Mouse (Mus musculus) intestine, embryonic 15.5 days (tissue): ENCODE measurements around the gene Gm20388. TPM values are rescaled to one million over a fixed set of nuclear protein-coding genes. Genes with fewer than 3 reads are reported as not detected.

Source experiments
- ATAC-seq: fragments of 200-750 bp; cut with Nextera tagmentation; 2 replicates; pipeline ENCODE4 v1.8.0; 2017; ENCODE audit warnings: moderate TSS enrichment, moderate library complexity
- H3K27ac ChIP-seq: fragments of 300-500 bp; sonication (generic); 2 replicates; pipeline ENCODE4 v1.5.1; 2015; ENCODE audit warnings: mild to moderate bottlenecking, inconsistent platforms
- H3K27me3 ChIP-seq: fragments of 300-500 bp; sonication (generic); replicated peaks from 2 replicates; pipeline ENCODE4 v1.6.1; 2015; ENCODE audit warnings: inconsistent platforms
- H3K36me3 ChIP-seq: fragments of 300-500 bp; sonication (generic); 2 replicates; pipeline ENCODE4 v1.6.1; 2015; ENCODE audit warnings: inconsistent platforms
- H3K4me1 ChIP-seq: fragments of 300-500 bp; sonication (generic); replicated peaks from 2 replicates; pipeline ENCODE4 v1.6.1; 2015; ENCODE audit warnings: inconsistent platforms
- H3K4me2 ChIP-seq: fragments of 300-500 bp; sonication (generic); replicated peaks from 2 replicates; pipeline ENCODE4 v1.6.1; 2015; ENCODE audit warnings: mild to moderate bottlenecking, inconsistent platforms
- H3K4me3 ChIP-seq: fragments of 300-500 bp; sonication (generic); replicated peaks from 2 replicates; pipeline ENCODE4 v1.5.1; 2015; ENCODE audit warnings: inconsistent platforms
- H3K9ac ChIP-seq: fragments of 300-500 bp; sonication (generic); 2 replicates; pipeline ENCODE4 v1.6.1; 2015; ENCODE audit warnings: inconsistent platforms
- H3K9me3 ChIP-seq: fragments of 300-500 bp; sonication (generic); 2 replicates; pipeline ENCODE4 v1.6.1; 2016; ENCODE audit warnings: inconsistent platforms
- WGBS: fragments of 180-500 bp; shearing (Covaris S2); methylation state at CpG from one replicate; pipeline ENCODE4 v1.1.7; 2015; 5-methylcytosine and 5-hydroxymethylcytosine counted together
- polyA plus RNA-seq: library from polyadenylated mRNA; unstranded; fragments of >200 nt; fragmentation: Nextera tagmentation; extraction: Ambion mirVana; gene quantifications from 2 replicates; pipeline ENCODE4 v1.2.1, GENCODE M21; 2015

The Gm20388 gene
- polyA plus RNA-seq, 1 experiment from 2014 or later: not detected

GRCm38 (mm10) chr8:122021725-122022124, 2111.1 kb downstream of the Gm20388 start:
- Histone ChIP-seq H3K27ac (no peak overlapping the region), H3K4me2 (no peak overlapping the region), H3K27me3 (no peaks in the 10 kb centered on the region), H3K4me1 (0 out of 2 replicates have a peak, but pooled peaks cover 3% of the 10 kb centered on the region), H3K36me3 (peaks cover 22% of the 10 kb centered on the region), H3K4me3 (no peak overlapping the region), H3K9ac (no peak overlapping the region), H3K9me3 (no peaks in the 10 kb centered on the region)
- no peak for ATAC-seq
- 64% methylated on average over 2 of the region's 2 CpGs for WGBS

GRCm38 (mm10) chr8:122022274-122022673, 2111.6 kb downstream of the Gm20388 start:
- Histone ChIP-seq H3K36me3 (peaks cover 22% of the 10 kb centered on the region), H3K9ac (no peak overlapping the region)
- no peak for ATAC-seq

GRCm38 (mm10) chr8:122022705-122023104, 2112.1 kb downstream of the Gm20388 start:
- Histone ChIP-seq H3K4me2 (no peak overlapping the region), H3K9me3 (no peaks in the 10 kb centered on the region), H3K27ac (no peak overlapping the region), H3K9ac (no peak overlapping the region), H3K4me1 (0 out of 2 replicates have a peak, but pooled peaks cover 3% of the 10 kb centered on the region), H3K27me3 (no peaks in the 10 kb centered on the region), H3K36me3 (peaks cover 22% of the 10 kb centered on the region), H3K4me3 (no peak overlapping the region)
- 76% methylated on average over 4 of the region's 4 CpGs for WGBS
- no peak for ATAC-seq

More at GRCm38 (mm10) chr8:122022274-122022673, 2111.6 kb downstream of the Gm20388 start:
- Histone ChIP-seq H3K4me2 (no peak overlapping the region), H3K4me3 (no peak overlapping the region), H3K27ac (no peak overlapping the region), H3K27me3 (no peaks in the 10 kb centered on the region), H3K4me1 (0 out of 2 replicates have a peak, but pooled peaks cover 3% of the 10 kb centered on the region), H3K9me3 (no peaks in the 10 kb centered on the region)
- 82% methylated on average over 6 of the region's 6 CpGs for WGBS

- 86% methylated on average over 9 of the region's 9 CpGs for WGBS
- H3K36me3 ChIP-seq: peaks cover 18% of the 10 kb centered on the region
- no peak for ATAC-seq
Measured at GRCm38 (mm10) chr8:122025546-122025945, 2114.9 kb downstream of the Gm20388 start.

GRCm38 (mm10) chr8:122028116-122028515, 2117.5 kb downstream of the Gm20388 start:
- Histone ChIP-seq H3K9me3 (no peaks in the 10 kb centered on the region), H3K4me2 (no peak overlapping the region), H3K27me3 (no peaks in the 10 kb centered on the region), H3K36me3 (peaks cover 18% of the 10 kb centered on the region), H3K4me1 (no peaks in the 10 kb centered on the region), H3K9ac (no peak overlapping the region), H3K4me3 (no peak overlapping the region), H3K27ac (no peak overlapping the region)
- 72% methylated on average over 4 of the region's 4 CpGs for WGBS
- ATAC-seq: no peak

More at GRCm38 (mm10) chr8:122025546-122025945, 2114.9 kb downstream of the Gm20388 start:
- Histone ChIP-seq H3K4me1 (no peaks in the 10 kb centered on the region), H3K4me3 (no peak overlapping the region), H3K27ac (no peak overlapping the region), H3K27me3 (no peaks in the 10 kb centered on the region), H3K4me2 (no peak overlapping the region), H3K9me3 (no peaks in the 10 kb centered on the region), H3K9ac (no peak overlapping the region)

- H3K27ac ChIP-seq: no peak overlapping the region
- ATAC-seq: no peak
- 63% methylated on average over 7 of the region's 7 CpGs for WGBS
Measured at GRCm38 (mm10) chr8:122030965-122031364, 2120.3 kb downstream of the Gm20388 start.

GRCm38 (mm10) chr8:122032741-122033140, 2122.1 kb downstream of the Gm20388 start:
- H3K4me1 ChIP-seq: no peaks in the 10 kb centered on the region; the same call in 1 of the 2 replicates
- ATAC-seq: no peak
- H3K9ac ChIP-seq: no peak overlapping the region

More at GRCm38 (mm10) chr8:122030965-122031364, 2120.3 kb downstream of the Gm20388 start:
- Histone ChIP-seq H3K9me3 (no peaks in the 10 kb centered on the region), H3K4me2 (no peak overlapping the region), H3K36me3 (peaks cover 6% of the 10 kb centered on the region; the same call in 1 of the 2 replicates), H3K4me3 (no peak overlapping the region), H3K4me1 (no peaks in the 10 kb centered on the region; the same call in 1 of the 2 replicates), H3K9ac (no peak overlapping the region), H3K27me3 (no peaks in the 10 kb centered on the region)

GRCm38 (mm10) chr8:122035543-122035942, 2124.9 kb downstream of the Gm20388 start:
- no peaks in the 10 kb centered on the region for H3K27me3 ChIP-seq
- H3K4me2 ChIP-seq: no peak overlapping the region
- H3K4me3 ChIP-seq: no peak overlapping the region
- no peaks in the 10 kb centered on the region for H3K36me3 ChIP-seq
- H3K27ac ChIP-seq: no peak overlapping the region
- whole genome bisulfite sequencing: 69% methylated on average over 7 of the region's 7 CpGs
- H3K4me1 ChIP-seq: no peaks in the 10 kb centered on the region; the same call in 1 of the 2 replicates
- no peak for ATAC-seq
- H3K9me3 ChIP-seq: no peaks in the 10 kb centered on the region
- H3K9ac ChIP-seq: no peak overlapping the region

More at GRCm38 (mm10) chr8:122032741-122033140, 2122.1 kb downstream of the Gm20388 start:
- WGBS: 23% methylated on average over 9 of the region's 9 CpGs
- H3K4me3 ChIP-seq: no peak overlapping the region
- H3K36me3 ChIP-seq: no peaks in the 10 kb centered on the region
- no peak overlapping the region for H3K4me2 ChIP-seq
- H3K9me3 ChIP-seq: no peaks in the 10 kb centered on the region
- H3K27me3 ChIP-seq: no peaks in the 10 kb centered on the region
- no peak overlapping the region for H3K27ac ChIP-seq

GRCm38 (mm10) chr8:122036325-122036724, 2125.7 kb downstream of the Gm20388 start:
- H3K9ac ChIP-seq: no peak overlapping the region

GRCm38 (mm10) chr8:122037279-122037678, 2126.6 kb downstream of the Gm20388 start:
- Histone ChIP-seq H3K9me3 (no peaks in the 10 kb centered on the region), H3K27me3 (no peaks in the 10 kb centered on the region), H3K36me3 (no peaks in the 10 kb centered on the region), H3K4me1 (peaks cover 2% of the 10 kb centered on the region; the same call in 1 of the 2 replicates), H3K4me3 (no peak overlapping the region), H3K27ac (no peak overlapping the region), H3K4me2 (no peak overlapping the region), H3K9ac (no peak overlapping the region)
- WGBS: 61% methylated on average over 7 of the region's 7 CpGs
- ATAC-seq: no peak

More at GRCm38 (mm10) chr8:122036325-122036724, 2125.7 kb downstream of the Gm20388 start:
- no peak for ATAC-seq
- WGBS: 73% methylated on average over 6 of the region's 6 CpGs
- Histone ChIP-seq H3K4me2 (no peak overlapping the region), H3K27me3 (no peaks in the 10 kb centered on the region), H3K27ac (no peak overlapping the region), H3K4me3 (no peak overlapping the region), H3K36me3 (no peaks in the 10 kb centered on the region), H3K9me3 (no peaks in the 10 kb centered on the region), H3K4me1 (no peaks in the 10 kb centered on the region; the same call in 1 of the 2 replicates)

- no peak overlapping the region for H3K4me2 ChIP-seq
Measured at GRCm38 (mm10) chr8:122038076-122038475, 2127.4 kb downstream of the Gm20388 start.

GRCm38 (mm10) chr8:122039452-122039851, 2128.8 kb downstream of the Gm20388 start:
- WGBS: 72% methylated on average over 4 of the region's 4 CpGs
- Histone ChIP-seq H3K4me3 (no peak overlapping the region), H3K27me3 (0 out of 2 replicates have a peak, but pooled peaks cover 2% of the 10 kb centered on the region), H3K9me3 (no peaks in the 10 kb centered on the region), H3K9ac (no peak overlapping the region), H3K27ac (no peak overlapping the region), H3K4me1 (peaks cover 4% of the 10 kb centered on the region; the same call in 1 of the 2 replicates), H3K4me2 (no peak overlapping the region), H3K36me3 (no peaks in the 10 kb centered on the region)
- ATAC-seq: no peak

More at GRCm38 (mm10) chr8:122038076-122038475, 2127.4 kb downstream of the Gm20388 start:
- ATAC-seq: no peak
- H3K27ac ChIP-seq: no peak overlapping the region
- H3K27me3 ChIP-seq: 0 out of 2 replicates have a peak, but pooled peaks cover 2% of the 10 kb centered on the region
- WGBS: 89% methylated on average over 6 of the region's 6 CpGs
- H3K4me3 ChIP-seq: no peak overlapping the region
- no peaks in the 10 kb centered on the region for H3K9me3 ChIP-seq
- H3K4me1 ChIP-seq: peaks cover 4% of the 10 kb centered on the region; the same call in 1 of the 2 replicates
- no peak overlapping the region for H3K9ac ChIP-seq
- H3K36me3 ChIP-seq: no peaks in the 10 kb centered on the region
